Mouse (Mus musculus) heart, adult 2 months (tissue): Measurements from ENCODE around the gene Hist1h4n.

ENCODE experiments used
- CTCF ChIP-seq: fragments of 200-600 bp; IDR thresholded peaks from 2 replicates; pipeline ENCODE4 v1.8.1; 2022; ENCODE audit warnings: antibody characterized with exemption, mild to moderate bottlenecking, moderate library complexity
- POLR2A ChIP-seq: fragments of 200-500 bp; IDR thresholded peaks from 2 replicates; pipeline ENCODE4 v1.6.1; 2011; ENCODE audit warnings: mild to moderate bottlenecking, low read depth, low read length, control low read depth; ENCODE audit not compliant: insufficient read depth

- TF ChIP-seq POLR2A = no peak
- TF ChIP-seq CTCF = no peak
These were observed 23.1 kb upstream of the Hist1h4n start for GRCm38 (mm10) chr13:21855146-21855545.
